Mouse (Mus musculus) lung, postnatal 0 days (tissue): ENCODE measurements around the gene Rab40b. TPM values are rescaled to one million over a fixed set of nuclear protein-coding genes. Genes with fewer than 3 reads are reported as not detected.
"Not testable (repeated sequence)": the region's sequence is repeated elsewhere in the genome, so short reads cannot be mapped to it uniquely, and the experiment has no call there.

Source experiments
- ATAC-seq: fragments of 200-750 bp; cut with Nextera tagmentation; 2 replicates; pipeline ENCODE4 v1.8.0; 2017; ENCODE audit warnings: moderate library complexity
- DNase-seq: peaks from one replicate; pipeline ENCODE4 v3.0.0-alpha.2; 2016; ENCODE audit warnings: low spot score
- H3K27ac ChIP-seq: fragments of 300-500 bp; sonication (generic); 2 replicates; pipeline ENCODE4 v1.5.1; 2014; ENCODE audit warnings: antibody characterized with exemption, mild to moderate bottlenecking, low read length, mixed read lengths
- H3K27me3 ChIP-seq: fragments of 300-500 bp; sonication (generic); replicated peaks from 2 replicates; pipeline ENCODE4 v1.6.1; 2014; ENCODE audit warnings: low read length, mixed read lengths; ENCODE audit not compliant: insufficient read depth
- H3K36me3 ChIP-seq: fragments of 300-500 bp; sonication (generic); 2 replicates; pipeline ENCODE4 v1.6.1; 2014; ENCODE audit warnings: low read length, mixed read lengths; ENCODE audit not compliant: insufficient read depth
- H3K4me1 ChIP-seq: fragments of 300-500 bp; sonication (generic); 2 replicates; pipeline ENCODE4 v1.6.1; 2014; ENCODE audit warnings: antibody characterized with exemption, low read depth, low read length, mixed read lengths; ENCODE audit not compliant: insufficient read depth
- H3K4me2 ChIP-seq: fragments of 300-500 bp; sonication (generic); replicated peaks from 2 replicates; pipeline ENCODE4 v1.6.1; 2014; ENCODE audit warnings: low read depth, mild to moderate bottlenecking, low read length, moderate library complexity, mixed read lengths
- H3K4me3 ChIP-seq: fragments of 300-500 bp; sonication (generic); 2 replicates; pipeline ENCODE4 v1.5.1; 2014; ENCODE audit warnings: low read depth, low read length
- H3K9ac ChIP-seq: fragments of 300-500 bp; sonication (generic); replicated peaks from 2 replicates; pipeline ENCODE4 v1.6.1; 2014; ENCODE audit warnings: low read depth, mild to moderate bottlenecking
- H3K9me3 ChIP-seq: fragments of 300-500 bp; sonication (generic); 2 replicates; pipeline ENCODE4 v1.6.1; 2016; ENCODE audit warnings: low read length, mixed read lengths
- CTCF ChIP-seq: IDR thresholded peaks from 2 replicates; pipeline ENCODE4 v1.5.1; 2016; ENCODE audit warnings: antibody characterized with exemption, mild to moderate bottlenecking
- EP300 ChIP-seq: IDR thresholded peaks from 2 replicates; pipeline ENCODE4 v1.6.1; 2016; ENCODE audit warnings: antibody characterized with exemption, mild to moderate bottlenecking, control low read depth
- WGBS: fragments of 180-500 bp; shearing (Covaris S2); extraction: QIAGEN DNeasy Blood & Tissue Kit; methylation state at CpG from one replicate; pipeline ENCODE4 v1.1.7; 2014; 5-methylcytosine and 5-hydroxymethylcytosine counted together
- polyA plus RNA-seq: library from polyadenylated mRNA; unstranded; fragments of >200 nt; fragmentation: Nextera tagmentation; extraction: Ambion mirVana; gene quantifications from 2 replicates; pipeline ENCODE4 v1.2.1, GENCODE M21; 2015

Gene Rab40b
- polyA plus RNA-seq, 1 experiment from 2014 or later = 4.0 TPM

- H3K36me3 ChIP-seq = peaks cover 4% of the 10 kb centered on the region; the same call in 1 of the 2 replicates
- ATAC-seq (no peak), DNase-seq (no peak)
- no peaks in the 10 kb centered on the region for H3K27me3 ChIP-seq
- H3K4me2 ChIP-seq = no peak overlapping the region
- H3K27ac ChIP-seq = no peak overlapping the region
- WGBS = 88% methylated on average over 1 of the region's 1 CpGs
- H3K9me3 ChIP-seq = no peaks in the 10 kb centered on the region
- TF ChIP-seq CTCF (no peak), EP300 (no peak)
- no peak overlapping the region for H3K9ac ChIP-seq
- H3K4me1 ChIP-seq = no peaks in the 10 kb centered on the region
- H3K4me3 ChIP-seq = no peak overlapping the region
These were observed 48.4 kb downstream of the Rab40b start for GRCm38 (mm10) chr11:121339647-121340046.

- Histone ChIP-seq H3K27ac (no peak overlapping the region), H3K9me3 (no peaks in the 10 kb centered on the region), H3K4me2 (no peak overlapping the region), H3K27me3 (no peaks in the 10 kb centered on the region), H3K4me3 (no peak overlapping the region), H3K36me3 (peaks cover 24% of the 10 kb centered on the region), H3K9ac (no peak overlapping the region), H3K4me1 (no peaks in the 10 kb centered on the region)
- TF ChIP-seq EP300 (no peak), CTCF (no peak)
- DNase-seq (no peak), ATAC-seq (no peak)
- 76% methylated on average over 3 of the region's 3 CpGs for WGBS
These were observed 56.4 kb downstream of the Rab40b start for GRCm38 (mm10) chr11:121331641-121332040.

GRCm38 (mm10) chr11:121328619-121329018 lies 59.4 kb downstream of the Rab40b start:
- H3K27me3 ChIP-seq = no peaks in the 10 kb centered on the region
- H3K4me2 ChIP-seq = no peak overlapping the region
- H3K4me3 ChIP-seq = no peak overlapping the region
- no peaks in the 10 kb centered on the region for H3K4me1 ChIP-seq
- ATAC-seq (no peak), DNase-seq (no peak)
- H3K27ac ChIP-seq = no peak overlapping the region
- TF ChIP-seq EP300 = no peak
- no peak for TF ChIP-seq CTCF
- H3K36me3 ChIP-seq = peaks cover 31% of the 10 kb centered on the region
- H3K9ac ChIP-seq = no peak overlapping the region
- H3K9me3 ChIP-seq = no peaks in the 10 kb centered on the region

- DNase-seq = no peak
- no peak overlapping the region for H3K4me2 ChIP-seq
- WGBS = 93% methylated on average over 9 of the region's 9 CpGs
- no peaks in the 10 kb centered on the region for H3K27me3 ChIP-seq
- H3K4me3 ChIP-seq = no peak overlapping the region
- H3K36me3 ChIP-seq = peaks cover 31% of the 10 kb centered on the region
- ATAC-seq = no peak
- no peaks in the 10 kb centered on the region for H3K9me3 ChIP-seq
- H3K9ac ChIP-seq = no peak overlapping the region
- H3K27ac ChIP-seq = no peak overlapping the region
- H3K4me1 ChIP-seq = no peaks in the 10 kb centered on the region
- no peak for TF ChIP-seq EP300
- TF ChIP-seq CTCF = no peak
These were observed 59.8 kb downstream of the Rab40b start for GRCm38 (mm10) chr11:121328206-121328605.

- TF ChIP-seq CTCF = no peak
- TF ChIP-seq EP300 = no peak
- Histone ChIP-seq H3K4me3 (no peak overlapping the region), H3K4me1 (no peaks in the 10 kb centered on the region), H3K36me3 (peaks cover 25% of the 10 kb centered on the region), H3K9me3 (no peaks in the 10 kb centered on the region), H3K9ac (no peak overlapping the region), H3K27me3 (no peaks in the 10 kb centered on the region), H3K27ac (no peak overlapping the region), H3K4me2 (no peak overlapping the region)
- no peak for ATAC-seq
- WGBS = 97% methylated on average over 5 of the region's 5 CpGs
- DNase-seq = no peak
These were observed 61.4 kb downstream of the Rab40b start for GRCm38 (mm10) chr11:121326681-121327080.

- H3K4me3 ChIP-seq = no peak overlapping the region
- WGBS = 69% methylated on average over 1 of the region's 1 CpGs
- TF ChIP-seq EP300 = no peak
- no peak for TF ChIP-seq CTCF
- no peaks in the 10 kb centered on the region for H3K9me3 ChIP-seq
- H3K27ac ChIP-seq = no peak overlapping the region
- H3K9ac ChIP-seq = no peak overlapping the region
- H3K4me1 ChIP-seq = no peaks in the 10 kb centered on the region
- no peak for DNase-seq
- no peak overlapping the region for H3K4me2 ChIP-seq
- no peaks in the 10 kb centered on the region for H3K27me3 ChIP-seq
- ATAC-seq = no peak
- H3K36me3 ChIP-seq = peaks cover 24% of the 10 kb centered on the region
These were observed 62.0 kb downstream of the Rab40b start for GRCm38 (mm10) chr11:121326034-121326433.

GRCm38 (mm10) chr11:121307712-121308111 lies 80.3 kb downstream of the Rab40b start:
- H3K4me3 ChIP-seq, H3K9ac ChIP-seq, DNase-seq, H3K27me3 ChIP-seq, H3K9me3 ChIP-seq, ATAC-seq, H3K27ac ChIP-seq, H3K4me2 ChIP-seq, H3K4me1 ChIP-seq: not testable (repeated sequence)
- WGBS = 91% methylated on average over 6 of the region's 6 CpGs
- peaks cover 15% of the 10 kb centered on the region; the same call in 1 of the 2 replicates for H3K36me3 ChIP-seq
